Mouse (Mus musculus) MEL (cell line): ENCODE measurements around the gene Fmnl1. TPM values are rescaled to one million over a fixed set of nuclear protein-coding genes. Genes with fewer than 3 reads are reported as not detected.

Experiments used
- DNase-seq: peaks from one replicate; pipeline ENCODE4 v3.0.0; 2011; ENCODE audit warnings: low read depth, low spot score
- H3K27ac ChIP-seq: 2 replicates; pipeline ENCODE4 v1.5.1; 2012; ENCODE audit warnings: low read depth, mild to moderate bottlenecking, control low read depth, low read length, moderate library complexity; ENCODE audit not compliant: control insufficient read depth
- H3K27me3 ChIP-seq, 2 experiments: fragments of 150-350 bp in 1 of 2; sonication (generic) in 1 of 2; 2 replicates each; pipeline ENCODE4 v1.6.1; 2012; ENCODE audit warnings: low read length in 2 of 2, mild to moderate bottlenecking in 2 of 2, improper control_type of control experiment in 1 of 2, moderate library complexity in 1 of 2; ENCODE audit not compliant: insufficient read depth in 2 of 2, control insufficient read depth in 1 of 2
- H3K36me3 ChIP-seq, 2 experiments: 2 replicates each; pipeline ENCODE4 v1.6.1; 2012 to 2014; ENCODE audit warnings: low read length in 2 of 2, improper control_type of control experiment in 1 of 2, inconsistent platforms in 1 of 2, mild to moderate bottlenecking in 1 of 2; ENCODE audit not compliant: insufficient read depth in 2 of 2, control insufficient read depth in 1 of 2
- H3K4me1 ChIP-seq, 2 experiments: fragments of 150-350 bp in 1 of 2; sonication (generic) in 1 of 2; 2 replicates each; pipeline ENCODE4 v1.6.1; 2012; ENCODE audit warnings: low read length in 2 of 2, improper control_type of control experiment in 1 of 2, mild to moderate bottlenecking in 1 of 2; ENCODE audit not compliant: insufficient read depth in 2 of 2, control insufficient read depth in 1 of 2
- H3K4me3 ChIP-seq, 2 experiments: fragments of 150-350 bp in 1 of 2; sonication (generic) in 1 of 2; 2 replicates each; pipeline ENCODE4 v1.5.1; 2012; ENCODE audit warnings: low read depth in 2 of 2, low read length in 2 of 2, mild to moderate bottlenecking in 2 of 2, moderate library complexity in 2 of 2, control low read depth in 1 of 2, improper control_type of control experiment in 1 of 2; ENCODE audit not compliant: control insufficient read depth in 1 of 2, insufficient read depth in 1 of 2
- H3K79me2 ChIP-seq: 2 replicates; pipeline ENCODE4 v1.6.1; 2012; ENCODE audit warnings: mild to moderate bottlenecking, low read length, moderate library complexity; ENCODE audit not compliant: control insufficient read depth, poor library complexity, insufficient read depth
- H3K9ac ChIP-seq: 2 replicates; pipeline ENCODE4 v1.6.1; 2012; ENCODE audit warnings: low read depth, mild to moderate bottlenecking, control low read depth, low read length, moderate library complexity; ENCODE audit not compliant: control insufficient read depth, poor library complexity, severe bottlenecking
- H3K9me3 ChIP-seq: fragments of 150-350 bp; sonication (generic); replicated peaks from 2 replicates; pipeline ENCODE4 v1.6.1; 2012; ENCODE audit warnings: mild to moderate bottlenecking, low read length, improper control_type of control experiment, moderate library complexity; ENCODE audit not compliant: insufficient read depth
- BHLHE40 ChIP-seq: IDR thresholded peaks from 2 replicates; pipeline ENCODE4 v1.6.1; 2012; ENCODE audit warnings: low read depth, mild to moderate bottlenecking, inconsistent platforms, low read length, improper control_type of control experiment, borderline replicate concordance
- CHD1 ChIP-seq: IDR thresholded peaks from 2 replicates; pipeline ENCODE4 v1.6.1; 2012; ENCODE audit warnings: low read depth, mild to moderate bottlenecking, inconsistent platforms, low read length, improper control_type of control experiment
- CHD2 ChIP-seq: IDR thresholded peaks from 2 replicates; pipeline ENCODE4 v1.6.1; 2011; ENCODE audit warnings: low read length, improper control_type of control experiment
- EP300 ChIP-seq, 2 experiments: IDR thresholded peaks; 2 replicates each; pipeline ENCODE4 v1.6.1; 2011; ENCODE audit warnings: improper control_type of control experiment in 2 of 2, low read length in 2 of 2, low read depth in 1 of 2, mild to moderate bottlenecking in 1 of 2
- ETS1 ChIP-seq: IDR thresholded peaks from 2 replicates; pipeline ENCODE4 v1.6.1; 2012; ENCODE audit warnings: low read depth, mild to moderate bottlenecking, inconsistent platforms, low read length, improper control_type of control experiment, moderate library complexity
- GATA1 ChIP-seq: IDR thresholded peaks from 2 replicates; pipeline ENCODE4 v1.6.1; 2011; ENCODE audit warnings: low read depth, low read length, improper control_type of control experiment
- HCFC1 ChIP-seq: IDR thresholded peaks from 2 replicates; pipeline ENCODE4 v1.6.1; 2012; ENCODE audit warnings: low read depth, mild to moderate bottlenecking, inconsistent platforms, low read length, improper control_type of control experiment, moderate library complexity
- KAT2A ChIP-seq: conservative IDR thresholded peaks from 2 replicates; pipeline ENCODE4 v1.6.1; 2012; ENCODE audit warnings: low read depth, low read length, improper control_type of control experiment, inconsistent platforms
- MAFK ChIP-seq: IDR thresholded peaks from 2 replicates; pipeline ENCODE4 v1.6.1; 2011; ENCODE audit warnings: low read depth, mild to moderate bottlenecking, low read length, improper control_type of control experiment, borderline replicate concordance
- MXI1 ChIP-seq: IDR thresholded peaks from 2 replicates; pipeline ENCODE4 v1.6.1; 2011; ENCODE audit warnings: mild to moderate bottlenecking, low read depth, low read length, improper control_type of control experiment
- NELFE ChIP-seq: IDR thresholded peaks from 2 replicates; pipeline ENCODE4 v1.6.1; 2011; ENCODE audit warnings: low read depth, low read length, improper control_type of control experiment
- NRF1 ChIP-seq: IDR thresholded peaks from 2 replicates; pipeline ENCODE4 v1.6.1; 2014; ENCODE audit warnings: low read depth, mild to moderate bottlenecking, inconsistent platforms, low read length, improper control_type of control experiment, moderate library complexity; ENCODE audit not compliant: poor library complexity, insufficient read depth, severe bottlenecking
- POLR2AphosphoS2 ChIP-seq: IDR thresholded peaks from 2 replicates; pipeline ENCODE4 v1.6.1; 2011; ENCODE audit warnings: low read length, improper control_type of control experiment
- POLR2AphosphoS5 ChIP-seq: IDR thresholded peaks from 2 replicates; pipeline ENCODE4 v1.6.1; 2012; ENCODE audit warnings: low read depth, borderline replicate concordance, mild to moderate bottlenecking, inconsistent platforms, low read length, moderate library complexity, mixed read lengths
- SMC3 ChIP-seq: IDR thresholded peaks from 2 replicates; pipeline ENCODE4 v1.6.1; 2011; ENCODE audit warnings: low read depth, low read length, improper control_type of control experiment
- TCF12 ChIP-seq: IDR thresholded peaks from 2 replicates; pipeline ENCODE4 v1.6.1; 2014; ENCODE audit warnings: low read depth, mild to moderate bottlenecking, inconsistent platforms, low read length, improper control_type of control experiment, moderate library complexity
- UBTF ChIP-seq: IDR thresholded peaks from 2 replicates; pipeline ENCODE4 v1.6.1; 2012; ENCODE audit warnings: low read depth, mild to moderate bottlenecking, inconsistent platforms, low read length, improper control_type of control experiment, moderate library complexity, borderline replicate concordance; ENCODE audit not compliant: insufficient read depth
- USF2 ChIP-seq, 2 experiments: IDR thresholded peaks; 2 replicates each; pipeline ENCODE4 v1.6.1; 2011 to 2012; ENCODE audit warnings: improper control_type of control experiment in 2 of 2, low read length in 2 of 2, borderline replicate concordance in 1 of 2, inconsistent platforms in 1 of 2, low read depth in 1 of 2, mild to moderate bottlenecking in 1 of 2; ENCODE audit not compliant: insufficient read depth in 1 of 2
- ZC3H11A ChIP-seq: IDR thresholded peaks from 2 replicates; pipeline ENCODE4 v1.6.1; 2012; ENCODE audit warnings: low read depth, mild to moderate bottlenecking, inconsistent platforms, low read length, improper control_type of control experiment
- ZKSCAN1 ChIP-seq: IDR thresholded peaks from 2 replicates; pipeline ENCODE4 v1.6.1; 2012; ENCODE audit warnings: low read depth, mild to moderate bottlenecking, inconsistent platforms, low read length, improper control_type of control experiment, moderate library complexity
- ZMIZ1 ChIP-seq: IDR thresholded peaks from 2 replicates; pipeline ENCODE4 v1.6.1; 2012; ENCODE audit warnings: low read depth, mild to moderate bottlenecking, inconsistent platforms, low read length, improper control_type of control experiment, moderate library complexity
- polyA plus RNA-seq, 2 experiments: library from polyadenylated mRNA; stranded (reverse) in 1 of 2; unstranded in 1 of 2; fragments of >175 nt in 1 of 2; fragments of >200 nt in 1 of 2; gene quantifications; 2 replicates each; pipeline versions ENCODE4 v1.2.1 to v1.2.4; 2012; ENCODE audit warnings: low replicate concordance in 2 of 2, low read depth in 1 of 2; ENCODE audit not compliant: insufficient read length in 2 of 2, insufficient read depth in 1 of 2, missing spikeins in 1 of 2
- total RNA-seq: library from RNA; depleted of rRNA; stranded (reverse); fragments of 300-350 nt; gene quantifications from 2 replicates; pipeline ENCODE4 v1.2.3, GENCODE M21; 2012

The Fmnl1 gene
- total and polyA plus RNA-seq, 3 experiments, result 1.7 to 17.2 TPM; not detected in 1

DNA sequence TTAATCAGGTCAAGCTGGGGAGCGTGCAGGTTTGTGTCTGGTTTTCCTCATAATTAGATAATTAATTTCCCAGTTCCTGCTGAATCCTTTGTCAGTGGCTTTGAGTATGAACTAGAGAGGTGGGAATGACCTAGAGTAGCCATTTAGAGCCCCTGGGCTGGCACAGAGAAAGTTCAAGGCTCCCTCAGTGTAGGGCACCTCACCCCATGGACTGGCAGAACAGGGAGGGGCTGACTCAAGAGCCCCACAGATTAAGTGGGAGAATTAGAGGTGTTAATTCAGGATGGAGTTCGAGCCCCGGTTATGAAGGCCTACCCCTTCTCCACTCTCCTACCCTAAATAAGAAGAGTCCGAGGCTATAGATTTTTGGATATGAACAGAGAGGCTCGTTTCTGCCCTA lies 1.2 kb upstream of the Fmnl1 start:
- Histone ChIP-seq H3K36me3 (peaks cover 0 to 5% of the 10 kb centered on the region in 2 experiments; a peak in 2 of 4 replicates), H3K9me3 (no peaks in the 10 kb centered on the region), H3K4me1 (peaks cover 4 to 16% of the 10 kb centered on the region in 2 experiments; a peak in 3 of 4 replicates), H3K9ac (no peak overlapping the region), H3K27ac (no peak overlapping the region), H3K79me2 (no peaks in the 10 kb centered on the region; the same call in 1 of the 2 replicates), H3K4me3 (no peak overlapping the region), H3K27me3 (peaks cover 3 to 12% of the 10 kb centered on the region in 2 experiments; a peak in 3 of 4 replicates)
- TF ChIP-seq EP300 (IDR thresholded peaks at IDR 0.05; ENCODE audit: low read depth in 1 of 2, low read length in 2 of 2), result no peak
- no peak for TF ChIP-seq GATA1
- TF ChIP-seq NELFE, result no peak
- no peak for TF ChIP-seq ZC3H11A
- TF ChIP-seq HCFC1, result no peak
- no peak for TF ChIP-seq NRF1
- no peak for TF ChIP-seq POLR2AphosphoS5
- TF ChIP-seq MXI1, result no peak
- no peak for TF ChIP-seq CHD2
- TF ChIP-seq USF2 (IDR thresholded peaks at IDR 0.05; ENCODE audit: borderline replicate concordance in 1 of 2, insufficient read depth in 1 of 2, low read depth in 1 of 2, low read length in 2 of 2), result no peak
- no peak for TF ChIP-seq ETS1
- no peak for TF ChIP-seq ZMIZ1
- no peak for TF ChIP-seq ZKSCAN1
- TF ChIP-seq TCF12, result no peak
- no peak for TF ChIP-seq CHD1
- TF ChIP-seq KAT2A, result no peak
- no peak for DNase-seq

DNA sequence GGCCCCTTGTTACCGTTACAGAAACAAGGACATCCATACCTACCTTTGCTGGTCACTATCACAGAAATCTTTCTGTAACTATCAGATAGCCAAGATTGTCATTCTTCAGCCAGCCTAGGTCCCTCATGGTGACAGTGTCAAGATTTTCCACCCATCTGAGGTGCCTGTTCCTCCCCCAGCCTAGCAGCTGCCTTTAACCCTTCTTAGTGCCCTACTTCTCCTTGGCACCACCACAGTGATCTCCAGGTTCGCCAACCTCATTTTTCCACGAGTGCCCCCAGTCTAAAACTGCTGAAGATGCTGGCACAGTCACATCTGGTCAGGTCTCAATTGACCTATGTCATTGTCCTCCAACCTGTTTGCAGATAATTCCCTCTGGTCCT lies 805 bp upstream of the Fmnl1 start:
- H3K4me3 ChIP-seq, result no peak overlapping the region
- no peak overlapping the region for H3K27ac ChIP-seq
- no peak overlapping the region for H3K9ac ChIP-seq
- H3K9me3 ChIP-seq, result no peaks in the 10 kb centered on the region
- no peak for TF ChIP-seq BHLHE40
- TF ChIP-seq UBTF, result no peak
- no peak for TF ChIP-seq GATA1
- no peak for TF ChIP-seq POLR2AphosphoS2
- TF ChIP-seq TCF12, result no peak
- no peak for TF ChIP-seq SMC3
- no peak for TF ChIP-seq ETS1
- no peak for TF ChIP-seq MAFK
- TF ChIP-seq MXI1, result no peak
- no peak for TF ChIP-seq ZKSCAN1
- peaks cover 0 to 9% of the 10 kb centered on the region in 2 experiments; a peak in 2 of 4 replicates for H3K36me3 ChIP-seq
- no peak for DNase-seq
- no peaks in the 10 kb centered on the region; the same call in 1 of the 2 replicates for H3K79me2 ChIP-seq
- peaks cover 3 to 12% of the 10 kb centered on the region in 2 experiments; a peak in 3 of 4 replicates for H3K27me3 ChIP-seq
- peaks cover 5 to 21% of the 10 kb centered on the region in 2 experiments; a peak in 3 of 4 replicates for H3K4me1 ChIP-seq
